Comparison of ENCODE assay signal across 8 mouse cellular contexts in genomic region chr15:77153088-77153546, GRCm38 (mm10).
DNase-seq lines count a peak whose midpoint lies in the region; ATAC-seq lines count a peak whose summit lies in the region.

No protein-coding gene starts in this region.

- peak overlapping the region; percentile 76 for H3K9ac ChIP-seq in midbrain, embryonic 11.5 days (ENCODE audit: low read length)

- WGBS in midbrain, embryonic 11.5 days: 0% methylated on average over 3 of the region's 3 CpGs

- peak overlapping the region; percentile 60 for H3K4me2 ChIP-seq in midbrain, embryonic 11.5 days

- peak; percentile 40 for DNase-seq in adrenal gland, postnatal 10 days
- peak; percentile 54 for DNase-seq in forelimb bud, embryonic 11.5 days (ENCODE audit: low read depth, low spot score)
- peak; percentile 24 for DNase-seq in kidney, adult 9 months
- DNase-seq in midbrain, embryonic 11.5 days (ENCODE audit: low spot score, missing footprints): peak; percentile 93
- no peak for DNase-seq in layer of hippocampus, postnatal 25 days (ENCODE audit: extremely low spot score in 1 of 2, low spot score in 1 of 2)

- ATAC-seq in erythroblast, adult 5-6 weeks (replicated peaks; ENCODE audit: low FRiP score, poor library complexity, severe bottlenecking): no peak
- ATAC-seq in midbrain, embryonic 11.5 days (ENCODE audit: low FRiP score): peak; percentile 74
- no peak for ATAC-seq in megakaryocyte, adult 5-6 weeks (ENCODE audit: poor library complexity, severe bottlenecking)

- peak overlapping the region; percentile 50 for H3K4me3 ChIP-seq in erythroblast, embryonic 14.5 days (replicated peaks)
- H3K4me3 ChIP-seq in midbrain, embryonic 11.5 days (ENCODE audit: low read depth, low read length): peak overlapping the region; percentile 53

- no peaks in the 10 kb centered on the region for H3K9me3 ChIP-seq in erythroblast, embryonic 14.5 days (ENCODE audit: control insufficient read depth, low read length)
- no peaks in the 10 kb centered on the region for H3K9me3 ChIP-seq in midbrain, embryonic 11.5 days (ENCODE audit: control insufficient read depth, low read length)

- peak overlapping the region; percentile 81 for H3K27ac ChIP-seq in midbrain, embryonic 11.5 days (ENCODE audit: low read depth, low read length)

- H3K27me3 ChIP-seq in erythroblast, embryonic 14.5 days (ENCODE audit: control insufficient read depth): peaks cover 17% of the 10 kb centered on the region
- H3K27me3 ChIP-seq in midbrain, embryonic 11.5 days (ENCODE audit: control insufficient read depth, insufficient read depth, low read length): no peaks in the 10 kb centered on the region

- peaks cover 2% of the 10 kb centered on the region for H3K4me1 ChIP-seq in erythroblast, embryonic 14.5 days (ENCODE audit: control insufficient read depth)
- peaks cover 28% of the 10 kb centered on the region for H3K4me1 ChIP-seq in midbrain, embryonic 11.5 days (ENCODE audit: control insufficient read depth, insufficient read depth, low read length)

- H3K36me3 ChIP-seq in erythroblast, embryonic 14.5 days (ENCODE audit: control insufficient read depth): no peaks in the 10 kb centered on the region
- no peaks in the 10 kb centered on the region for H3K36me3 ChIP-seq in midbrain, embryonic 11.5 days (ENCODE audit: control insufficient read depth, insufficient read depth, low read length)

Comparison
In these comparisons a context has a peak if more than half of its experiments do, and no peak if none do; other contexts are left out.
1. DNase-seq: peak in adrenal gland, postnatal 10 days (single experiment), forelimb bud, embryonic 11.5 days (single experiment), kidney, adult 9 months (single experiment) and midbrain, embryonic 11.5 days (single experiment); none in layer of hippocampus, postnatal 25 days (0 of 2).